Mouse (Mus musculus) stomach, postnatal 0 days (tissue): ENCODE measurements around the gene Cdkn1a.

ENCODE experiments used
- CTCF ChIP-seq: IDR thresholded peaks from 2 replicates; pipeline ENCODE4 v1.5.1; 2016; ENCODE audit warnings: antibody characterized with exemption, low read depth, mild to moderate bottlenecking, moderate library complexity
- EP300 ChIP-seq: optimal IDR thresholded peaks from 2 replicates; pipeline ENCODE3; 2016; ENCODE audit warnings: antibody characterized with exemption

DNA sequence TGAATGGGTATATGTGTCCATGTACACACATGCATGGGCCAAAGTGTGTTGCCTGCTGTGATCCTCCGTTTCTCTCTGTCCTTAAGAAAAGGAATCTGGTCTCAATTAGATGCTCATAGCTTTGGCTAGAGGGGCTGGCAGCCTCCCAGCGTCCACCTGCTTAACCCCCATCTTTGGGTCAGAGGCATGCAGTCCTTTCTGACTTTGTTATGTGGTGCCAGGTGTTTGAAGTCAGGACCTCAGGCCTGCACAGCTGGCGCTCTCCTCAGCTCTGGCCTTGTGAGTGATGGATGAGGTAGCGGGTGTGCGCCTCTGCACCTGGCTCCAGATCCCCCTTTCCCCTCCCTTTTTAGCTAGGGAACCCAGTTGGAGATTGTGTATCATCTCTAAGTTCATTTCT, 27.3 kb downstream of the Cdkn1a start:
- no peak for TF ChIP-seq CTCF
- no peak for TF ChIP-seq EP300
